Mouse (Mus musculus) ES-E14 (cell line): ENCODE data around the gene Pigx.

Experiments
- CHD2 ChIP-seq: IDR thresholded peaks from 2 replicates; pipeline ENCODE4 v1.6.1; 2014; ENCODE audit warnings: mild to moderate bottlenecking, low read depth, low read length, inconsistent platforms
- ZNF384 ChIP-seq: IDR thresholded peaks from 2 replicates; pipeline ENCODE4 v1.6.1; 2012; ENCODE audit warnings: low read depth, low read length, inconsistent platforms

GRCm38 (mm10) chr16:32135842-32136357, 36.4 kb upstream of the Pigx start:
- TF ChIP-seq ZNF384 (no peak), CHD2 (no peak)
